Mouse (Mus musculus) small intestine, adult 2 months (tissue): ENCODE results near the gene Rgn.

ENCODE experiments used
- CTCF ChIP-seq: fragments of 200-500 bp; IDR thresholded peaks from 2 replicates; pipeline ENCODE4 v1.5.1; 2012; ENCODE audit warnings: low read depth, mild to moderate bottlenecking, control low read depth, inconsistent platforms, low read length, moderate library complexity, mixed read lengths; ENCODE audit not compliant: insufficient replicate concordance, insufficient read length; ENCODE audit errors: extremely low read depth
- POLR2A ChIP-seq: fragments of 200-500 bp; IDR thresholded peaks from 2 replicates; pipeline ENCODE4 v1.6.1; 2012; ENCODE audit warnings: low read depth, mild to moderate bottlenecking, control low read depth, inconsistent platforms, low read length, moderate library complexity

- TF ChIP-seq CTCF = no peak
- no peak for TF ChIP-seq POLR2A
Observed at GRCm38 (mm10) chrX:20532621-20533020, 17.0 kb upstream of the Rgn start.
